Mouse (Mus musculus): ENCODE measurements around the gene S100a1. TPM values are rescaled to one million over a fixed set of nuclear protein-coding genes. Genes with fewer than 3 reads are reported as not detected.

S100a1 gene
- polyA plus RNA-seq (2015; fragmentation: Nextera tagmentation; extraction: Ambion mirVana), result 26.5 and 33.8 TPM in 2 replicates

DNA sequence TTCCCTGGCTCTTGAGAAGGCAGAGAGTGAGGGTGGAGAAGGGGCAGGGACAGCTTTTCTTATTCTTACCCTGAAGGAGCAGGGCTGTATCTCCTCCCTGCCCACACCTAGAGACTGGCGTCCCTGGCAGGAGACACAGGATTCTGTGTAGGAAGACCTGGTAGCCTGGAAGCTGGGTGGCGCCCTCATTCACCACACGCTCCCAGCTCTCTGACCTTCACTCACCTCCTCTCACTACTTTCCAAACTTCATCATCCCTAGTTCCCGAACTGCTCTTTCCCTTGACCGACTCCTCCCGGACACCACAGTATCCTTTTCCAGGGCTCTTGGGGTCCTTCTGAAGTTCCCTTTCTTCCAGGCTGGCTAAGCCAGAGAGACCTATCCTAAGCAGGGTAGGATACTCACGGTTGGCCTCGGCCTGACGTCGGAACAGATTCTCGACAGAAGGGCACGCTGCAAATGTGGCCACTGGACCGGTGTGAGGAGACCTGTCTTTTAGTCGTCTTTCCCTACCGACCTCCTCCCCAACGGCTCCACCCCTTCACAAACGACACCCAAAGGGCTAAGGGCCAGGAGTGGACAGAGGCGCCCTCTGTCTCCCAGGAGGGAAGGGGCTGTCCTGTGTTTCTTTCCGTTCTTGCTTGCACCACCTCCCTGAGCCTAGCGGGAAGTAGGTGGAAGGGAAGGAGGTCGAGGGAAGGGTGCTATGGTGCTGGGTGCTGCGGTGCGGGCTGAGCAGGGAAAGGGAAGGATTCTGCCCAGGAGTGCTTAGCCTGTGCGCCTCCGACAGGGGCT, at the start of gene S100a1, which contains the start of gene S100a13:
Gene S100a1 (minus strand): TSS at position 597 of the 795 bp plus-strand sequence.
Gene S100a13 (plus strand): TSS at position 640 of the 795 bp plus-strand sequence.
- H3K27ac ChIP-seq (ENCODE audit: low read length), result peak within 1 kb of the TSS; percentile 32
- H3K4me1 ChIP-seq (ENCODE audit: control insufficient read depth, low read depth, low read length), result peaks cover 27% of the 10 kb centered on the region
- 3% methylated on average over 25 of the region's 25 CpGs for WGBS (ENCODE audit: insufficient replicate concordance)
- no peaks in the 10 kb centered on the region for H3K27me3 ChIP-seq (ENCODE audit: control insufficient read depth, insufficient read depth, low read depth, low read length)
- H3K36me3 ChIP-seq (ENCODE audit: control insufficient read depth, insufficient read depth), result no peaks in the 10 kb centered on the region
- H3K9me3 ChIP-seq (replicated peaks; ENCODE audit: control insufficient read depth, low read length), result no peaks in the 10 kb centered on the region
- H3K4me3 ChIP-seq (ENCODE audit: low read depth, low read length), result peak within 1 kb of the TSS; percentile 64
- peak within 1 kb of the TSS; percentile 64 for H3K9ac ChIP-seq (ENCODE audit: low read depth, low read length)
- H3K4me2 ChIP-seq (ENCODE audit: low read depth, low read length), result peak within 1 kb of the TSS; percentile 98
- ATAC-seq (ENCODE audit: low read depth), result peak; percentile 37

- Histone ChIP-seq H3K4me3 (ENCODE audit: low read depth, low read length) (no peak within 1 kb of the TSS), H3K27ac (ENCODE audit: low read length) (no peak within 1 kb of the TSS), H3K36me3 (ENCODE audit: control insufficient read depth, insufficient read depth) (no peaks in the 10 kb centered on the region), H3K27me3 (ENCODE audit: control insufficient read depth, insufficient read depth, low read depth, low read length) (no peaks in the 10 kb centered on the region), H3K9ac (ENCODE audit: low read depth, low read length) (no peak within 1 kb of the TSS), H3K4me1 (ENCODE audit: control insufficient read depth, low read depth, low read length) (no peaks in the 10 kb centered on the region), H3K4me2 (ENCODE audit: low read depth, low read length) (no peak within 1 kb of the TSS), H3K9me3 (replicated peaks; ENCODE audit: control insufficient read depth, low read length) (no peaks in the 10 kb centered on the region)
- no peak for ATAC-seq (ENCODE audit: low read depth)
- 53% methylated on average over 6 of the region's 6 CpGs for WGBS (ENCODE audit: insufficient replicate concordance)
Observed at GRCm38 (mm10) chr3:90560008-90560628, 45.9 kb upstream of the S100a1 start, which contains the start of gene S100a3. TSS of gene S100a3 (plus strand) at chr3:90560578.

- H3K4me2 ChIP-seq (ENCODE audit: low read depth, low read length), result no peak overlapping the region
- no peak overlapping the region for H3K27ac ChIP-seq (ENCODE audit: low read length)
- no peak overlapping the region for H3K9ac ChIP-seq (ENCODE audit: low read depth, low read length)
- no peaks in the 10 kb centered on the region for H3K27me3 ChIP-seq (ENCODE audit: control insufficient read depth, insufficient read depth, low read depth, low read length)
- ATAC-seq (ENCODE audit: low read depth), result no peak
- 59% methylated on average over 5 of the region's 5 CpGs for WGBS (ENCODE audit: insufficient replicate concordance)
- no peaks in the 10 kb centered on the region for H3K9me3 ChIP-seq (replicated peaks; ENCODE audit: control insufficient read depth, low read length)
- H3K4me3 ChIP-seq (ENCODE audit: low read depth, low read length), result no peak overlapping the region
- no peaks in the 10 kb centered on the region for H3K4me1 ChIP-seq (ENCODE audit: control insufficient read depth, low read depth, low read length)
- no peaks in the 10 kb centered on the region for H3K36me3 ChIP-seq (ENCODE audit: control insufficient read depth, insufficient read depth)
Observed at GRCm38 (mm10) chr3:90555954-90556353, 41.8 kb upstream of the S100a1 start.

DNA sequence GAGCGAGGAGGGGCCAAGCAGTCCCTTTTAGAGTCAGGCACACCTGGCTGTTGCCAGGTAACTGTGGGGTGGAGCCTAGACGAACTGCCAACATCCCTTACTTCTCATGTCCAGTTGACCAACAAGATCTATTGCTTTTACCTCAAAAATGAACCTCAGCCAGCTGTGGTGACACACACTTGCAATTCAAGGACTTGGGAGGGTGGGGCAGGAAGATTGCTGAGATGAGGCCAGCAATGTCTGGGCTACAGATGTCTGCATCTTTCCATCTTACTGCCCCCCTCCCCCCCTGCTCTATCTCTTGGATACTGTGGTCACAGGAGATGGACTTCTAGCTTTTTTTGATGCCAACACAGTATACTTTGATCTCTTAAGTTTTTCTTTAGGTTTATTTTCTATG, 38.0 kb upstream of the S100a1 start:
- 50% methylated on average over 1 of the region's 2 CpGs for WGBS (ENCODE audit: insufficient replicate concordance)
- no peak overlapping the region for H3K4me3 ChIP-seq (ENCODE audit: low read depth, low read length)
- H3K4me2 ChIP-seq (ENCODE audit: low read depth, low read length), result no peak overlapping the region
- no peaks in the 10 kb centered on the region for H3K36me3 ChIP-seq (ENCODE audit: control insufficient read depth, insufficient read depth)
- H3K4me1 ChIP-seq (ENCODE audit: control insufficient read depth, low read depth, low read length), result no peaks in the 10 kb centered on the region
- H3K27me3 ChIP-seq (ENCODE audit: control insufficient read depth, insufficient read depth, low read depth, low read length), result no peaks in the 10 kb centered on the region
- no peaks in the 10 kb centered on the region for H3K9me3 ChIP-seq (replicated peaks; ENCODE audit: control insufficient read depth, low read length)
- no peak overlapping the region for H3K27ac ChIP-seq (ENCODE audit: low read length)
- no peak for ATAC-seq (ENCODE audit: low read depth)
- no peak overlapping the region for H3K9ac ChIP-seq (ENCODE audit: low read depth, low read length)

GRCm38 (mm10) chr3:90550421-90550790, 36.2 kb upstream of the S100a1 start:
- WGBS (ENCODE audit: insufficient replicate concordance), result 70% methylated on average over 2 of the region's 2 CpGs
- Histone ChIP-seq H3K4me3 (ENCODE audit: low read depth, low read length) (no peak overlapping the region), H3K4me1 (ENCODE audit: control insufficient read depth, low read depth, low read length) (no peaks in the 10 kb centered on the region), H3K27me3 (ENCODE audit: control insufficient read depth, insufficient read depth, low read depth, low read length) (no peaks in the 10 kb centered on the region), H3K36me3 (ENCODE audit: control insufficient read depth, insufficient read depth) (no peaks in the 10 kb centered on the region), H3K9me3 (replicated peaks; ENCODE audit: control insufficient read depth, low read length) (no peaks in the 10 kb centered on the region), H3K4me2 (ENCODE audit: low read depth, low read length) (no peak overlapping the region), H3K9ac (ENCODE audit: low read depth, low read length) (no peak overlapping the region), H3K27ac (ENCODE audit: low read length) (no peak overlapping the region)
- ATAC-seq (ENCODE audit: low read depth), result no peak

- ATAC-seq (ENCODE audit: low read depth), result no peak
- 44% methylated on average over 5 of the region's 5 CpGs for WGBS (ENCODE audit: insufficient replicate concordance)
- no peak overlapping the region for H3K9ac ChIP-seq (ENCODE audit: low read depth, low read length)
- no peak overlapping the region for H3K4me3 ChIP-seq (ENCODE audit: low read depth, low read length)
- no peaks in the 10 kb centered on the region for H3K27me3 ChIP-seq (ENCODE audit: control insufficient read depth, insufficient read depth, low read depth, low read length)
- H3K36me3 ChIP-seq (ENCODE audit: control insufficient read depth, insufficient read depth), result no peaks in the 10 kb centered on the region
- H3K9me3 ChIP-seq (replicated peaks; ENCODE audit: control insufficient read depth, low read length), result no peaks in the 10 kb centered on the region
- H3K4me2 ChIP-seq (ENCODE audit: low read depth, low read length), result no peak overlapping the region
- no peak overlapping the region for H3K27ac ChIP-seq (ENCODE audit: low read length)
- no peaks in the 10 kb centered on the region for H3K4me1 ChIP-seq (ENCODE audit: control insufficient read depth, low read depth, low read length)
Observed at GRCm38 (mm10) chr3:90549676-90550420, 35.7 kb upstream of the S100a1 start.

GRCm38 (mm10) chr3:90540904-90541303, 26.7 kb upstream of the S100a1 start:
- H3K9me3 ChIP-seq (replicated peaks; ENCODE audit: control insufficient read depth, low read length), result no peaks in the 10 kb centered on the region
- no peak; the same call in 1 of the 2 replicates for ATAC-seq (ENCODE audit: low read depth)
- no peak overlapping the region for H3K4me3 ChIP-seq (ENCODE audit: low read depth, low read length)
- no peaks in the 10 kb centered on the region for H3K27me3 ChIP-seq (ENCODE audit: control insufficient read depth, insufficient read depth, low read depth, low read length)
- 71% methylated on average over 4 of the region's 4 CpGs for WGBS (ENCODE audit: insufficient replicate concordance)
- H3K36me3 ChIP-seq (ENCODE audit: control insufficient read depth, insufficient read depth), result no peaks in the 10 kb centered on the region
- H3K4me2 ChIP-seq (ENCODE audit: low read depth, low read length), result no peak overlapping the region
- H3K4me1 ChIP-seq (ENCODE audit: control insufficient read depth, low read depth, low read length), result no peaks in the 10 kb centered on the region
- H3K9ac ChIP-seq (ENCODE audit: low read depth, low read length), result no peak overlapping the region
- no peak overlapping the region for H3K27ac ChIP-seq (ENCODE audit: low read length)

DNA sequence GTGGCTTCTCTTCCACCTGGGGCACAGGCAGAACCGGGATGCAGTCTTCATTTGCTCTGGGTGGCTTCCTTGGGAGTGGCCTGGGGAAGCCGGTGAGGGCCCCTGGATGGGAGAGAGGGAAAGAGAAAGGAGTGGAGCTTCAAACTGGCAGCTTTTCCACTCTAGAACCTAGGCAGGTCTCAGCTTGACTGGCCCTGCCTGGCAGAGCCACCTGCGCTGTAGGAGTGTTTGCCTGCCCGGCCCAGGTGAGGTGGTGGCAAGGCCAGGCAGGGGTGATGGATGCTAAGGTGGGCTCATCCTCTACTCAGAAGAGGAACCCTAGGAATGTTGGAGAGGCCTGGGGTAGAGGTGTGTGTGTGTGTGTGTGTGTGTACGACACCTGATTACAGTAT, 23.7 kb upstream of the S100a1 start:
- H3K4me2 ChIP-seq (ENCODE audit: low read depth, low read length), result peak overlapping the region; percentile 38
- H3K9me3 ChIP-seq (replicated peaks; ENCODE audit: control insufficient read depth, low read length), result no peaks in the 10 kb centered on the region
- WGBS (ENCODE audit: insufficient replicate concordance), result 49% methylated on average over 5 of the region's 5 CpGs
- peak overlapping the region; percentile 43 for H3K4me3 ChIP-seq (ENCODE audit: low read depth, low read length)
- peak overlapping the region; percentile 28; the same call in 1 of the 2 replicates for H3K9ac ChIP-seq (ENCODE audit: low read depth, low read length)
- H3K27ac ChIP-seq (ENCODE audit: low read length), result no peak overlapping the region
- no peak for ATAC-seq (ENCODE audit: low read depth)
- H3K4me1 ChIP-seq (ENCODE audit: control insufficient read depth, low read depth, low read length), result no peaks in the 10 kb centered on the region
- no peaks in the 10 kb centered on the region for H3K36me3 ChIP-seq (ENCODE audit: control insufficient read depth, insufficient read depth)
- no peaks in the 10 kb centered on the region for H3K27me3 ChIP-seq (ENCODE audit: control insufficient read depth, insufficient read depth, low read depth, low read length)

Measured in liver, embryonic 16.5 days (tissue).